Mouse (Mus musculus) retina, postnatal 1 day (tissue): ENCODE measurements around the gene Gm10720.
"Not testable (repeated sequence)": the region's sequence is repeated elsewhere in the genome, so short reads cannot be mapped to it uniquely, and the experiment has no call there.

Experiments used
- DNase-seq: peaks from one replicate; pipeline ENCODE4 v3.0.0-alpha.2; 2012

The Gm10720 gene

GRCm38 (mm10) chr9:3015354-3015753 lies at the start of gene Gm10720:
TSS of gene Gm10720 (plus strand) at chr9:3015654.
- not testable (repeated sequence) for DNase-seq

- DNase-seq = peak; percentile 64
Measured at GRCm38 (mm10) chr9:3000445-3000972, 14.9 kb upstream of the Gm10720 start, which contains the start of gene Gm10722. TSS of gene Gm10722 (plus strand) at chr9:3000922.

GRCm38 (mm10) chr9:3001006-3001405 lies 14.4 kb upstream of the Gm10720 start:
- DNase-seq = not testable (repeated sequence)

- DNase-seq = peak; percentile 35
Measured at GRCm38 (mm10) chr9:3001948-3002659, 13.3 kb upstream of the Gm10720 start.

- not testable (repeated sequence) for DNase-seq
Measured at GRCm38 (mm10) chr9:3002794-3003396, 12.6 kb upstream of the Gm10720 start, which contains the start of gene Gm11168. TSS of gene Gm11168 (plus strand) at chr9:3003346.

- DNase-seq = not testable (repeated sequence)
Measured at GRCm38 (mm10) chr9:3006179-3006578, 9.3 kb upstream of the Gm10720 start.

GRCm38 (mm10) chr9:3006636-3007035 lies 8.8 kb upstream of the Gm10720 start:
- DNase-seq = not testable (repeated sequence)

GRCm38 (mm10) chr9:3007272-3007671 lies 8.2 kb upstream of the Gm10720 start:
- peak; percentile 37 for DNase-seq

- not testable (repeated sequence) for DNase-seq
Measured at GRCm38 (mm10) chr9:3009331-3009730, 6.1 kb upstream of the Gm10720 start.

- not testable (repeated sequence) for DNase-seq
Measured at GRCm38 (mm10) chr9:3012054-3012621, 3.3 kb upstream of the Gm10720 start.

- DNase-seq = not testable (repeated sequence)
Measured at GRCm38 (mm10) chr9:3012733-3013279, 2.6 kb upstream of the Gm10720 start, which contains the start of gene Gm10721. TSS of gene Gm10721 (plus strand) at chr9:3013140.

- DNase-seq = not testable (repeated sequence)
Measured at GRCm38 (mm10) chr9:3015896-3016295, 442 bp downstream of the Gm10720 start.

- not testable (repeated sequence) for DNase-seq
Measured at GRCm38 (mm10) chr9:3017108-3017507, 1.7 kb downstream of the Gm10720 start, which contains the start of gene Gm10719. TSS of gene Gm10719 (plus strand) at chr9:3017408.

GRCm38 (mm10) chr9:3018944-3019343 lies 3.5 kb downstream of the Gm10720 start:
- DNase-seq = not testable (repeated sequence)

GRCm38 (mm10) chr9:3019835-3020727 lies 4.6 kb downstream of the Gm10720 start:
- not testable (repeated sequence) for DNase-seq

GRCm38 (mm10) chr9:3022316-3023008 lies 7.0 kb downstream of the Gm10720 start:
- peak; percentile 36 for DNase-seq

- DNase-seq = not testable (repeated sequence)
Measured at GRCm38 (mm10) chr9:3023312-3023984, 8.0 kb downstream of the Gm10720 start, which contains the start of gene Gm10718. TSS of gene Gm10718 (plus strand) at chr9:3023547.

GRCm38 (mm10) chr9:3023985-3024648 lies 8.7 kb downstream of the Gm10720 start:
- not testable (repeated sequence) for DNase-seq

- DNase-seq = not testable (repeated sequence)
Measured at GRCm38 (mm10) chr9:3024912-3025467, 9.5 kb downstream of the Gm10720 start, which contains the start of gene Gm10717. TSS of gene Gm10717 (plus strand) at chr9:3025417.
